Mouse (Mus musculus): Measurements from ENCODE around the gene Dop1a.

DNA sequence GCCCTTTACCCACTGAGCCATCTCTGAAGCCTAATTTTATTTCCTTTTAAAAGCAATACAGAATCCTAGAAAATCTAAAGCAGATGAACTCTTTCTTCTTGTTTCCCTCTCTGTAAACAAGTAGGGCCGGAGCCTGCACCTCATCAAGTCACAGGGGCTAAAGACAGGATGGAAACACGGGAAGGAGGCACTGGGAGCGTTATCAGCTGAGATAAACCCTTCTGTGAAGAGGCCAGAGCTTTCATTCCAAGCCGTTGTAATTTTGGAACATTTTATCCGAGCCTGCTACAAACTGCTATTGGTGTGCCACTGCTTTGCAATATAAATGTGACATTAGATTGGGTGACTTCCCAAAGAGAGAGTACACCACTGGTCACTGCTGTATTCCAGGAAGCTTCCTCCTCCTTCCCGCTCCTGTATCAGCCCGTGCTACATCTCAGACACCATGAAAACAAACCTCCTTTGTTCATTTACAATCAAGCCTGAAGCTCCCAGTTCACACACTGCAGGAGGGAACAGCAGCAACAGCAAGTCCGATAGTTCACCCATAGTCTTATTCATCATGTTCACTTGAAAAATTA is 132.9 kb downstream of the Dop1a start:
- TF ChIP-seq POLR2A (IDR thresholded peaks at IDR 0.05; ENCODE audit: extremely low read depth, insufficient read depth, low read length) (no peak), CTCF (IDR thresholded peaks at IDR 0.05; ENCODE audit: extremely low read depth, insufficient read depth, low read length) (no peak)

Measured in cortical plate, adult 2 months (tissue).